Comparison of ENCODE assay signal across 11 mouse cellular contexts in the genomic region with DNA sequence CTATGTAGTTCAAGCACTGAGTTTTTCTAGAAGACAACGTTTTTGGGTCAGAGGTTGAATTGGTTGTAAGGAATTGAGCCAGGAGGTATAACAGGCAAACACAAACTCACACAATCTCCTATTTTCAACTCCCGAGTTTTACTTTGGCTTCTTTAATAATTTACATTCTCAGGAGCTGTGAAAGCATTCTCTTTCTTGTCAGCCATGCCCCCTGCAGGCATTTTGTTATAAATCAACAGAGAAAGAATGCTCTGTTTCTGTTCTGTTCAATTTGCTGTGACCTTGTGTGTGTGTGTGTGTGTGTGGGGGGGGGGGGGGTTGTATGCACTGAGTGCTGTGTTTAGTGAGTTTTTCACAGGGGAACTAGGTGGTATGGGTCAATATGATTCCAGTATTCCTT.
DNase-seq lines count a peak whose midpoint lies in the region; ATAC-seq and TF ChIP-seq lines count a peak whose summit lies in the region.
"Had no signal": no experiment of that assay in that cellular context is flagged by ENCODE, and none has a peak within 500 bp of the region (broad histone marks: within the 10 kb centered on the region; RNA-seq: fewer than 3 reads in every experiment).

No protein-coding gene starts in this region.

- no peak overlapping the region for H3K9ac ChIP-seq in forebrain, embryonic 11.5 days (ENCODE audit: low read length)
- no peak overlapping the region for H3K9ac ChIP-seq in forebrain, embryonic 15.5 days (replicated peaks)
- no peak overlapping the region for H3K9ac ChIP-seq in lung, embryonic 14.5 days
- no peak overlapping the region for H3K9ac ChIP-seq in intestine, postnatal 0 days (ENCODE audit: low read depth, low read length)
- H3K9ac ChIP-seq in midbrain, postnatal 0 days (replicated peaks; ENCODE audit: low read length, poor library complexity, severe bottlenecking) = no peak overlapping the region
- H3K9ac ChIP-seq: embryonic facial prominence, embryonic 13.5 days had no signal

- ATAC-seq in forebrain, embryonic 11.5 days (replicated peaks; ENCODE audit: low FRiP score) = peak; percentile 66
- no peak for ATAC-seq in forebrain, embryonic 15.5 days (replicated peaks)
- no peak for ATAC-seq in lung, embryonic 14.5 days (ENCODE audit: insufficient read depth)
- ATAC-seq in intestine, postnatal 0 days = no peak
- ATAC-seq in midbrain, postnatal 0 days (ENCODE audit: low FRiP score) = no peak

- no peaks in the 10 kb centered on the region for H3K27me3 ChIP-seq in forebrain, embryonic 11.5 days (ENCODE audit: control insufficient read depth, insufficient read depth, low read length)
- H3K27me3 ChIP-seq in forebrain, embryonic 15.5 days = no peaks in the 10 kb centered on the region
- no peaks in the 10 kb centered on the region for H3K27me3 ChIP-seq in lung, embryonic 14.5 days (ENCODE audit: insufficient read depth, low read length)
- no peaks in the 10 kb centered on the region for H3K27me3 ChIP-seq in intestine, postnatal 0 days (replicated peaks; ENCODE audit: control insufficient read depth, insufficient read depth, low read length)
- no peaks in the 10 kb centered on the region for H3K27me3 ChIP-seq in midbrain, postnatal 0 days (ENCODE audit: insufficient read depth, low read length)
- H3K27me3 ChIP-seq: embryonic facial prominence, embryonic 13.5 days had no signal

- no peak overlapping the region for H3K27ac ChIP-seq in forebrain, embryonic 11.5 days (ENCODE audit: low read depth, low read length)
- H3K27ac ChIP-seq in forebrain, embryonic 15.5 days (replicated peaks) = no peak overlapping the region
- H3K27ac ChIP-seq in lung, embryonic 14.5 days (ENCODE audit: low read depth) = peak overlapping the region; percentile 32; the same call in 1 of the 2 replicates
- H3K27ac ChIP-seq in intestine, postnatal 0 days (ENCODE audit: low read depth, low read length) = no peak overlapping the region
- H3K27ac ChIP-seq in midbrain, postnatal 0 days (ENCODE audit: low read depth, low read length) = no peak overlapping the region
- H3K27ac ChIP-seq: embryonic facial prominence, embryonic 13.5 days had no signal

- no peak overlapping the region for H3K4me3 ChIP-seq in forebrain, embryonic 11.5 days (ENCODE audit: low read depth, low read length)
- no peak overlapping the region for H3K4me3 ChIP-seq in forebrain, embryonic 15.5 days
- H3K4me3 ChIP-seq in lung, embryonic 14.5 days (ENCODE audit: low read depth, low read length) = no peak overlapping the region
- H3K4me3 ChIP-seq in intestine, postnatal 0 days (ENCODE audit: low read depth, low read length) = no peak overlapping the region
- no peak overlapping the region for H3K4me3 ChIP-seq in midbrain, postnatal 0 days (ENCODE audit: low read depth, low read length)
- H3K4me3 ChIP-seq: embryonic facial prominence, embryonic 13.5 days had no signal

- no peak overlapping the region for H3K4me2 ChIP-seq in forebrain, embryonic 11.5 days (ENCODE audit: low read depth, low read length, severe bottlenecking)
- no peak overlapping the region for H3K4me2 ChIP-seq in forebrain, embryonic 15.5 days (replicated peaks)
- no peak overlapping the region for H3K4me2 ChIP-seq in lung, embryonic 14.5 days
- peak overlapping the region; percentile 17; the same call in 1 of the 2 replicates for H3K4me2 ChIP-seq in intestine, postnatal 0 days (replicated peaks; ENCODE audit: low read depth)
- no peak overlapping the region for H3K4me2 ChIP-seq in midbrain, postnatal 0 days (ENCODE audit: low read depth, low read length, poor library complexity, severe bottlenecking)
- H3K4me2 ChIP-seq: embryonic facial prominence, embryonic 13.5 days had no signal

- H3K36me3 ChIP-seq in forebrain, embryonic 11.5 days (ENCODE audit: control insufficient read depth, insufficient read depth, low read length) = no peaks in the 10 kb centered on the region
- H3K36me3 ChIP-seq in forebrain, embryonic 15.5 days = no peaks in the 10 kb centered on the region
- H3K36me3 ChIP-seq in lung, embryonic 14.5 days (ENCODE audit: insufficient read depth) = no peaks in the 10 kb centered on the region
- H3K36me3 ChIP-seq in intestine, postnatal 0 days (ENCODE audit: control insufficient read depth, insufficient read depth) = no peaks in the 10 kb centered on the region
- no peaks in the 10 kb centered on the region for H3K36me3 ChIP-seq in midbrain, postnatal 0 days (ENCODE audit: insufficient read depth, low read length)
- H3K36me3 ChIP-seq: embryonic facial prominence, embryonic 13.5 days had no signal

- no peaks in the 10 kb centered on the region for H3K9me3 ChIP-seq in forebrain, embryonic 11.5 days (ENCODE audit: control insufficient read depth, low read length)
- H3K9me3 ChIP-seq in forebrain, embryonic 15.5 days = no peaks in the 10 kb centered on the region
- no peaks in the 10 kb centered on the region for H3K9me3 ChIP-seq in lung, embryonic 14.5 days (ENCODE audit: low read depth, low read length)
- no peaks in the 10 kb centered on the region for H3K9me3 ChIP-seq in intestine, postnatal 0 days (ENCODE audit: control insufficient read depth)
- no peaks in the 10 kb centered on the region for H3K9me3 ChIP-seq in midbrain, postnatal 0 days (ENCODE audit: low read length)
- H3K9me3 ChIP-seq: embryonic facial prominence, embryonic 13.5 days had no signal

- TF ChIP-seq CTCF in lung, embryonic 14.5 days (IDR thresholded peaks at IDR 0.05; ENCODE audit: low read depth) = no peak
- no peak; the same call in 1 of the 2 replicates for TF ChIP-seq CTCF in intestine, postnatal 0 days (IDR thresholded peaks at IDR 0.05; ENCODE audit: low read depth)
- TF ChIP-seq CTCF in midbrain, postnatal 0 days (IDR thresholded peaks at IDR 0.05) = peak; percentile 55

- no peak for DNase-seq in forebrain, embryonic 11.5 days (ENCODE audit: low spot score)
- DNase-seq in lung, embryonic 14.5 days = peak; percentile 18
- no peak for DNase-seq in lung, postnatal 36 days
- DNase-seq in midbrain, postnatal 0 days (ENCODE audit: low spot score) = peak; percentile 11
- no peak for DNase-seq in urinary bladder, adult 2 months (ENCODE audit: low spot score)
- DNase-seq in layer of hippocampus, postnatal 36 days = no peak
- DNase-seq: kidney, postnatal 25 days; lung, adult 2 months had no signal

- no peaks in the 10 kb centered on the region for H3K4me1 ChIP-seq in forebrain, embryonic 11.5 days (replicated peaks; ENCODE audit: control insufficient read depth, insufficient read depth, low read length)
- H3K4me1 ChIP-seq in forebrain, embryonic 15.5 days = no peaks in the 10 kb centered on the region
- no peaks in the 10 kb centered on the region for H3K4me1 ChIP-seq in lung, embryonic 14.5 days (ENCODE audit: insufficient read depth)
- no peaks in the 10 kb centered on the region for H3K4me1 ChIP-seq in intestine, postnatal 0 days (replicated peaks; ENCODE audit: control insufficient read depth, insufficient read depth, low read length)
- 0 out of 2 replicates have a peak, but pooled peaks cover 3% of the 10 kb centered on the region for H3K4me1 ChIP-seq in midbrain, postnatal 0 days (ENCODE audit: insufficient read depth, low read length)
- H3K4me1 ChIP-seq: embryonic facial prominence, embryonic 13.5 days had no signal

- 8% methylated on average over 2 of the region's 2 CpGs for WGBS in forebrain, embryonic 11.5 days
- WGBS in forebrain, embryonic 15.5 days = 5% methylated on average over 2 of the region's 2 CpGs
- 15% methylated on average over 2 of the region's 2 CpGs for WGBS in lung, embryonic 14.5 days
- 3% methylated on average over 2 of the region's 2 CpGs for WGBS in intestine, postnatal 0 days
- 5% methylated on average over 2 of the region's 2 CpGs for WGBS in midbrain, postnatal 0 days

Comparison
In these comparisons a context has a peak if more than half of its experiments do, and no peak if none do; other contexts are left out.
1. DNase-seq: peak in lung, embryonic 14.5 days (single experiment) and midbrain, postnatal 0 days (single experiment); none in forebrain, embryonic 11.5 days (single experiment), lung, postnatal 36 days (single experiment), urinary bladder, adult 2 months (single experiment) and layer of hippocampus, postnatal 36 days (0 of 2).